Mouse (Mus musculus): ENCODE data around the gene Slc26a10.
A peak's percentile ranks its signal among the peaks of the same experiment; 100 is the strongest.
"Not testable (repeated sequence)": the region's sequence is repeated elsewhere in the genome, so short reads cannot be mapped to it uniquely, and the experiment has no call there.

Gene Slc26a10

DNA sequence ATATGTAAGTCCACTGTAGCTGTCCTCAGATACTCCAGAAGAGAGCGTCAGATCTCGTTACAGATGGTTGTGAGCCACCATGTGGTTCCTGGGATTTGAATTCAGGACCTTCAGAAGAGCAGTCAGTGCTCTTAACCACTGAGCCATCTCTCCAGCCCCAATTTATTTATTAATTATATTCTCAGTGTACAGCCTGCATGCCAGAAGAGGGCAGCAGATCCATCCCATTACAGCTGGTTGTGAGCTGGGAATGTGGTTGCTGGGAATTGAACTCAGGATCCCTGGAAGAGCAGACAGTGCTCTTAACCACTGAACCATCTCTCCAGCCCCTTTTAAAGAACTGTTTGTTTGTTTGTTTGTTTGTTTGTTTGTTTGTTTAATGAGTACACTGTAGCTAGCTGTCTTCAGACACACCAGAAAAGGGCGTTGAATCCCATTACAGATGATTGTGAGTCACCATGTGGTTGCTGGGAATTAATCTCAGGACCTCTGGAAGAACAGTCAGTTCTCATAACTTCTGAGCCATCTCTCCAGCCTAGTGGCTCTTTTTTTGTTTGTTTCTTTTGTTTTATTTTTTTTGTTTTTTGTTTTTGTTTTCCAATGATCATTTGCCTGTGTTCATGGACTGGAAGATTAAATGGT, 45.9 kb downstream of the Slc26a10 start:
- DNase-seq (ENCODE audit: low spot score) = not testable (repeated sequence)

DNA sequence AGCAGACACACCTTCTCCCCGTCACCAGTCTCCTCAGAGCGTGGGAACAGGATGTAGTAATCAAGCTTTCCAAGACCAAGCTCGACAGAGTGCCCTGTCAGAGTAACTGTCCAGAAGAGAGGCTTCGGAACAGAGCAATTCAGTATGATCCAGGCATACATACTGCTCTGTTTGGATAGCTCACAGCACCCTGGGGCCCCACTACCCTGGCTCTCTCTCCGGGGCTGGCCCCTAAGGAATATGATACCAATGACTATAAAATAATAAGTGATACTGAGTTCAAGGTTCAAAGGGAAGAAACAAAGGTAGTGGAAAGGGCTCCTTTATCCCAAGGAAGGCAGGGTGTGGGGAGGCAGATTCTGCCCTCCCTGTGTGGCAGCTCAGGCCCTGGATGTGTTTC, 48.0 kb downstream of the Slc26a10 start:
- no peak for DNase-seq (ENCODE audit: low spot score)

DNA sequence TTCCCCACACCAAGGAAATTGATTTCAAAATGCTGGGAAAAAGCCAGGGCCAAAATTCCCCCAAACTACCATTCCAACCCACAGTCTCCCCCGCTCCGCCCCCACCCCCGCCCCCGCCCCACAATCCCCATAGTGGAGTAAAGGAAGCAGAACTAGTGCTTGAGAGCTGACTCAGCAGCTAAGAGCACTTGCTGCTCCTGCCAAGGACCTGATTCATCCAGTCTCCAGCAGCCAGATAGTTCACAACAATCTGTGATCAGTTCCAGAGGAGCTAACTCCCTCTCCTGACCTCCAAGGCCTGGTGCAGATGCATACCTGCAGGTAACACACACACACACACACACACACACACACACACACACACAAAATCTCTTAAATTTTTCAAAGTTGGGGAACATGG, 51.0 kb downstream of the Slc26a10 start:
- DNase-seq (ENCODE audit: low spot score) = no peak

DNA sequence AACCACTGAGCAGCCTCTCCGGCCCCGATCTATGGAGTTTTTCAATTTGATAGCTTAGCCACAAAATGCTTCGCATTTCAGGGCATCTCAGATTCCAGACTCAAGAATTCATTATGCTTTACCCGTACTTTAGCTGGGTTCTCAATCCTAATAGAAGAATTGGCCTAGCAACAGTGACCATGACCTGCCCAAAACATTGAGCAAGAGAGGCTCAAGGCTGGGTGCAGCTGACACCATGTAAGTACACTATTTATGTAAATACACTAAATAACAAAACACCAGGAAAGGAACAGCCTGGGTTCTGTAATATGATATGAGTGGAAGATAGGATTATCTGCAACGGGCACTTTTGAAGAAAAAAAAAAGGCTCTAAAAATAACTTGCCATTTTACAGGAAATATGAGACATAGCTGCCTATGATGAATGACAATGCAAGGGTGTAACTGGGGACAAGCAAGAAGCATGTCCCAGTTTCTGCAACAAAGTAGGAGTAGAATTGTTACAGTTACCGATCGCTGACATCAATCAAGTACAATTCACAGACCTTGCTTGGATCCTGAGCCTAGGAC, 52.6 kb downstream of the Slc26a10 start:
- no peak for DNase-seq (ENCODE audit: low spot score)

DNA sequence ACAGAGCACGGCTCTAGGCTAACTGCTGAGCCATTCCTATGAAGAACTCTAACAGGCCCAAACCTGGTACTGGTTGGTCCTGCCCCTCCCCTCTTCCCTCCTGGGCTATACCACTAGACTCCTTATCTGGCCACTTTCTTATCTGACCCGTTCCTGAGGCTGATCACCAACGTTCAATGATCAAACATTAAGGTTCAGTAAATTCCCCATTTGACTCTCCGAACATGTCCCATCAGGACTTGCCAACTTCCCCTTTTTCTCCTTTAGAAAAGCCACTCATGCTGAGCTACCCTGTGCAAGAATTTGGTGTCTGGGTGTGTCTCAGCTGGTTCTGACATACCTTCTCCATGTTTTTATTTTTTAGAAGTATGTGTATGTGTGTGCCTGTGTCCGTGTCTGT, 53.9 kb downstream of the Slc26a10 start:
- no peak for DNase-seq (ENCODE audit: low spot score)

DNA sequence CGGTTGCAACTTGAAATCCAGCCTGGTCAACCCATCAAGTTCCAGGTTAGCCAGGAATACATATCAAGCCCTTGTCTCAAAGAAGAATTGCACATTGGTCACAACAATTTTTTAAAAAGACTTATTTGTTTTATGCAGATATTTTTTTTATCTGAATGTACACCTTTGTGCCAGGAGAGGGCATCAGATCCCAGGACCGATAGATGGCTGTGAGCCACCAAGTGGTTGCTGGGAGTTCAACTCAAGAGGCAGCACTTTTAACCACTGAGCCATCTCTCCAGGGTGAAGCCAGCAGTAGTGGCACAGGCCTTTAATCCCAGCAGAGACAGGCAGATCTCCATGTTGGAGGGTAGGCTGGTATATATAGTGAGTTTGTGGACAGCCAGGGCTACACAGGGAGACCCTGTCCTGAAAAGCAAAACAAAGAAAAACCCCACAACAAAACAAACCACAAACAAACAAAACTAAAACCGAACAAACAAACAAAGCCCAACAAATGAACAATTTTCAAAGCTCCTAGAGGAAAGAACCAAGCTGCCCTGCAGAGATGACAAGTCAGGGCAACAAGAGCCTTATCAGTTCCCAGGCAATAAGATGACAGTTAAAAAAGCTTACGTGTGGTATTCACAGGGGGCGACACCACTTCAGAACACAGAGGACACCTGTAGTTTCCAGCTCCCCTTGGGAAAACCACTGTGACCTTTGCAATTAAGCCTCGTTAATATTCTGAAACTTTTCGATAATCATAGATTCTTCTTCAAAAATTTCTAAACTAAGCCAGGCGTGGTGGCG, 55.0 kb downstream of the Slc26a10 start:
- DNase-seq (ENCODE audit: low spot score) = peak; percentile 77

DNA sequence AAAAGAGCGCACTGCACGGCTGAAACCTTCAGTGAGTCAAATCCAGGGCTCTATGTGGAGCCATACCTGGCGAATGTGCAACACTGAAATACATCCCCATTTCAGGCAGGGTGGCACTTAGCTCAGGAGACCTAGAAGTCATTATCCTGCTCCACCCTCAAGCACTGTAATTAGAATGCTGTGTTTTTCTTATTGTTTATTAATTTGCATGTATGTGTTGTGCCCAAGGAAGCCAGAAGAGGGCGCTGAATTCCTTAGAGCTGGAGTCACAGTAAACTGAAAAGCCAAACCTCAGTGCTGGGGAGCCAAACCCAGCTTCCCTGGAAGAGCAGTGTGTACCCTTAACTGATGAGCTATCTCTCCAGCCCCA, 57.0 kb downstream of the Slc26a10 start:
- DNase-seq (ENCODE audit: low spot score) = peak; percentile 73

DNA sequence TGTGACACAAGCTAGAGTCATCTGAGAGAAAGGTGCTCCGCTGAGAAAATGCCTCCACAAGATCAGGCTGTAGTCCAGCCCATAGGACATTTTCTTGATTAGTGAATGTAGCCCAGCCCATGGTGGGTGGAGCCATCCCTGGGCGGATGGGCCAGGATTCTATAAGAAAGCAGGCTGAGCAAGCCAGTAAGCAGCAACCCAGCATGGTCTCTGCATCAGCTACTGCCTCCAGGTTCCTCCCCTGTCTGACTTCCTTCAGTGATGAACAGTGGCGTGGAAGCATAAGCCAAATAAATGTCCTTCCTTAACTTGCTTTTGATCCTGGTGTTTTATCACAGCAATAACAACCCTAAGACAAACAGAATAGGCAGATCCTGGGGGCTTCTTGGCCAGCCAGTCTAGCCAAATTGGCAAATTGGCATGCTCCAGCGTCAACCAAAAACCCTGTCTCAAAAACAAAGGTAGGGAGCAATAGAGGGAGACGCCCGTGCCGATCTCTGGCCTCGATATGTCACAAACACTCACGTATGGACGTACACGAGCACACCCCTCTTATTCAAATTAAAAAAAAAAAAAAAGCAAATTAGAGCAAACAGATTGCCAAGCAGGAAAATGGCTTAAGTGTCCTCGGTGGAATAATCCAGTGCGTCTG, 57.5 kb downstream of the Slc26a10 start:
- DNase-seq (ENCODE audit: low spot score) = no peak

DNA sequence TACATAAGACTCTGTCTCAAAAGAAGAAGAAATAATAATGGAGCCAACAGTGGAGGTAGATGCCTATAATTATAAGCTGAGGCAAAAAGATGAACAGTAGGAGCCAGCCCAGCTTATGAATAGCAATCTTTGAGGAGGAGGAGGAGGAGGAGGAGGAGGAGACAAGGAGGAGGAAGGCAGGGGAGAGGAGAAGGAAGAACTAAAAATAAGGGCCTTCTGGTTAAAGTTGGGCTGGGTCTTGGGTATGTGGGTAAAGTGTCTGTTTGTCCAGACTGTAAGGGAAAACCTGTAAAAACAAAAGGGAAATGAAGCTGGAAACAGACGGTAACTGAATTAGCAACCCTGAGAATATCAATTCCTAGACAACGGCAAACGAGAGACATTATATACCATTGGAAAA, 58.4 kb downstream of the Slc26a10 start:
- DNase-seq (ENCODE audit: low spot score) = no peak
